Comparison of ENCODE assay signal across 14 mouse cellular contexts in genomic region chr1:153087771-153088170, GRCm38 (mm10).
"Had no signal": no experiment of that assay in that cellular context is flagged by ENCODE, and none has a peak within 500 bp of the region (broad histone marks: within the 10 kb centered on the region; RNA-seq: fewer than 3 reads in every experiment).

No protein-coding gene starts in this region.

- H3K4me3 ChIP-seq: limb, embryonic 12.5 days; liver, embryonic 13.5 days; lung, embryonic 15.5 days; midbrain, embryonic 12.5 days; neural tube, embryonic 15.5 days had no signal

- H3K9me3 ChIP-seq: liver, embryonic 13.5 days; lung, embryonic 15.5 days; midbrain, embryonic 12.5 days; neural tube, embryonic 15.5 days had no signal

- ATAC-seq: liver, postnatal 0 days; midbrain, embryonic 16.5 days had no signal

- H3K27me3 ChIP-seq: limb, embryonic 12.5 days; liver, embryonic 13.5 days; lung, embryonic 15.5 days; neural tube, embryonic 15.5 days had no signal

- H3K27ac ChIP-seq: limb, embryonic 12.5 days; liver, embryonic 13.5 days; lung, embryonic 15.5 days; midbrain, embryonic 12.5 days; neural tube, embryonic 15.5 days had no signal

- H3K36me3 ChIP-seq: limb, embryonic 12.5 days; liver, embryonic 13.5 days; lung, embryonic 15.5 days had no signal

- DNase-seq: kidney, adult 18-20 months; kidney, postnatal 14 days; liver; liver, embryonic 13.5 days; liver, postnatal 0 days; right cerebral cortex, postnatal 4 days; spleen, adult 18-20 months; thymus, adult 18-20 months; thymus, postnatal 25 days had no signal

- H3K4me1 ChIP-seq: liver, embryonic 13.5 days; midbrain, embryonic 12.5 days; neural tube, embryonic 15.5 days had no signal
